Mouse (Mus musculus) liver, embryonic 11.5 days (tissue): ENCODE data around the gene Kcnq5. TPM values are rescaled to one million over a fixed set of nuclear protein-coding genes. Genes with fewer than 3 reads are reported as not detected.
"Not testable (repeated sequence)": the region's sequence is repeated elsewhere in the genome, so short reads cannot be mapped to it uniquely, and the experiment has no call there.

Source experiments
- ATAC-seq: fragments of 200-750 bp; cut with Nextera tagmentation; replicated peaks from 2 replicates; pipeline ENCODE4 v1.8.0; 2017; ENCODE audit warnings: moderate number of reproducible peaks, mild to moderate bottlenecking, moderate TSS enrichment, moderate library complexity; ENCODE audit not compliant: low FRiP score
- DNase-seq: peaks from one replicate; pipeline ENCODE4 v3.0.0-alpha.2; 2017; ENCODE audit warnings: low spot score
- H3K27ac ChIP-seq: fragments of 300-500 bp; sonication (generic); 2 replicates; pipeline ENCODE4 v1.5.1; 2014; ENCODE audit warnings: mild to moderate bottlenecking, low read depth, low read length, control low read depth
- H3K27me3 ChIP-seq: fragments of 300-500 bp; sonication (generic); replicated peaks from 2 replicates; pipeline ENCODE4 v1.6.1; 2014; ENCODE audit warnings: low read length, mixed read lengths; ENCODE audit not compliant: control insufficient read depth, insufficient read depth
- H3K36me3 ChIP-seq: fragments of 300-500 bp; sonication (generic); 2 replicates; pipeline ENCODE4 v1.6.1; 2014; ENCODE audit warnings: mild to moderate bottlenecking, low read length, moderate library complexity, mixed read lengths; ENCODE audit not compliant: control insufficient read depth, insufficient read depth
- H3K4me1 ChIP-seq: fragments of 300-500 bp; sonication (generic); replicated peaks from 2 replicates; pipeline ENCODE4 v1.6.1; 2014; ENCODE audit warnings: low read length, mixed read lengths; ENCODE audit not compliant: control insufficient read depth, insufficient read depth
- H3K4me2 ChIP-seq: fragments of 300-500 bp; sonication (generic); 2 replicates; pipeline ENCODE4 v1.6.1; 2014; ENCODE audit warnings: mild to moderate bottlenecking, control low read depth, moderate library complexity
- H3K4me3 ChIP-seq: fragments of 300-500 bp; sonication (generic); 2 replicates; pipeline ENCODE4 v1.5.1; 2014; ENCODE audit warnings: low read depth, low read length, control low read depth
- H3K9ac ChIP-seq: fragments of 300-500 bp; sonication (generic); 2 replicates; pipeline ENCODE4 v1.6.1; 2014; ENCODE audit warnings: low read depth, low read length, control low read depth
- H3K9me3 ChIP-seq: fragments of 300-500 bp; sonication (generic); 2 replicates; pipeline ENCODE4 v1.6.1; 2016; ENCODE audit warnings: low read length, inconsistent platforms, mixed read lengths; ENCODE audit not compliant: control insufficient read depth
- WGBS: fragments of 180-500 bp; shearing (Covaris S2); extraction: QIAGEN DNeasy Blood & Tissue Kit; methylation state at CpG from one replicate; pipeline ENCODE4 v1.1.7; 2014; 5-methylcytosine and 5-hydroxymethylcytosine counted together
- polyA plus RNA-seq: library from polyadenylated mRNA; unstranded; fragments of >200 nt; fragmentation: Nextera tagmentation; extraction: Ambion mirVana; gene quantifications from 2 replicates; pipeline ENCODE4 v1.2.1, GENCODE M21; 2014

Gene Kcnq5
- polyA plus RNA-seq, 1 experiment from 2014 or later, result 2.0 TPM

DNA sequence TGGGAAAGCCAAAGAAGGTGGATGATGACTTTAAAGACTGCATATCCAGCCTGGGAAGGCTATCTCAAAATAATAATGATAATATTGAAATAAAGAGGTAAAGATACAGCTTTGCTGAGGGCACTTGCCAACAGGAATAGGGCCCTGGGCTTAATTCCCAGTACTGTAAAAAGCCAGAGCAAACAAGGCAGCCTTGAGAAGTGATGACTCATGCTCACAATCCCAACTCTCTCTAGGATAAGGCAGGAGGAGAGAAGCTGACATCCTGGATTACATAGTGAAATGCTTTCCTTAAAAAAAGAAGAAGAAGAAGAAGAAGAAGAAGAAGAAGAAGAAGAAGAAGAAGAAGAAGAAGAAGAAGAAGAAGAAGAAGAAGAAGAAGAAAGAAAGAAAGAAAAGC, 359.2 kb downstream of the Kcnq5 start:
- Histone ChIP-seq H3K4me2 (no peak overlapping the region), H3K27me3 (no peaks in the 10 kb centered on the region), H3K9me3 (no peaks in the 10 kb centered on the region), H3K4me3 (no peak overlapping the region), H3K9ac (no peak overlapping the region), H3K4me1 (no peaks in the 10 kb centered on the region), H3K36me3 (no peaks in the 10 kb centered on the region), H3K27ac (no peak overlapping the region)
- no peak for DNase-seq
- no peak for ATAC-seq

DNA sequence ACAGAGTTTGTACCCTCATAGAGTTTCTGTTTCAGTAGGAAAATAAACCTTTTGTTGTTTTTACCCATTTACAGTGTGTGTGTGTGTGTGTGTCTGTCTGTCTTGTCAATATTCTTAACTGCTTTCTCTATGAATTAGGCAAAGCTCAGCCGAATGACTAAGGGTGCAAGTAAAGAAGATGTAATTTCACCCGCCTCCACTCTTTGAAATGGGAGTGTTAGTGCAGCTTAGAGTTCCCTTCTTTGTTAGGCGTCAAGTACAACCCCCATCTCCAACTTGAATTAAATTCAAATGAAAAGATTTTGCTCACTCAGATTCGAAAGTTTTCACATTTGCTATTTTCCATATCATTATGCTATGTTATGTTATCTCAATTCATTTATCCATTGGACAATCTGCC, 361.1 kb downstream of the Kcnq5 start:
- no peaks in the 10 kb centered on the region for H3K4me1 ChIP-seq
- H3K9ac ChIP-seq, result no peak overlapping the region
- no peak overlapping the region for H3K27ac ChIP-seq
- no peaks in the 10 kb centered on the region for H3K27me3 ChIP-seq
- 74% methylated on average over 4 of the region's 4 CpGs for WGBS
- ATAC-seq, result no peak
- no peak for DNase-seq
- no peak overlapping the region for H3K4me3 ChIP-seq
- H3K36me3 ChIP-seq, result no peaks in the 10 kb centered on the region
- no peak overlapping the region for H3K4me2 ChIP-seq
- H3K9me3 ChIP-seq, result no peaks in the 10 kb centered on the region

DNA sequence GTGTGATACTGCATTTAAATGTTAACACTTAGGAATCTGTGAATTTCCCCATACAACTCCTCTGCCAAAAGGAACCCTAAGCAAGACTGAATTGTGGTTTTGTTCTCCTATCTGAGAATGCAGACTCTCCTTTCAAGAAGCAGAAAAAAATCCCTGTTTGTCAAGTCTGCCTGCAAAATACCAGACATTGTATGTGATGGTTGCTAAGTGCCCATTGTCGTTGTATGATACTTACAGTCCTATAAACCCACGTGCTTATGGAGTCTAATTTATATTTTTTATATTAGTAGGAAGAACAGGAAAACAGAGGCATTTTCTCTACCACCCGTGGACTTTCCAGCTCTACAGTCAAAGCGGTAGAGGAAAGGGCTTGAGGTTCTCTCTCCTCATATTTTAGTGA, 367.9 kb downstream of the Kcnq5 start:
- Histone ChIP-seq H3K9me3 (no peaks in the 10 kb centered on the region), H3K4me3 (no peak overlapping the region), H3K4me2 (no peak overlapping the region), H3K36me3 (no peaks in the 10 kb centered on the region), H3K27me3 (no peaks in the 10 kb centered on the region), H3K4me1 (no peaks in the 10 kb centered on the region), H3K27ac (no peak overlapping the region), H3K9ac (no peak overlapping the region)
- 56% methylated on average over 4 of the region's 4 CpGs for WGBS
- no peak for ATAC-seq
- DNase-seq, result no peak

- not testable (repeated sequence) for H3K4me2 ChIP-seq, H3K4me1 ChIP-seq, ATAC-seq, H3K36me3 ChIP-seq, H3K4me3 ChIP-seq, DNase-seq, H3K27me3 ChIP-seq, H3K9me3 ChIP-seq, H3K27ac ChIP-seq, H3K9ac ChIP-seq
- 59% methylated on average over 2 of the region's 2 CpGs for WGBS
These were observed 394.3 kb downstream of the Kcnq5 start for GRCm38 (mm10) chr1:21567397-21567796.

- ATAC-seq, result no peak
- Histone ChIP-seq H3K27me3 (no peaks in the 10 kb centered on the region), H3K4me3 (no peak overlapping the region), H3K4me2 (no peak overlapping the region), H3K4me1 (no peaks in the 10 kb centered on the region), H3K9me3 (no peaks in the 10 kb centered on the region), H3K36me3 (no peaks in the 10 kb centered on the region), H3K27ac (no peak overlapping the region), H3K9ac (no peak overlapping the region)
- no peak for DNase-seq
- 38% methylated on average over 6 of the region's 6 CpGs for WGBS
These were observed 407.1 kb downstream of the Kcnq5 start for GRCm38 (mm10) chr1:21554630-21555029.

- no peaks in the 10 kb centered on the region for H3K36me3 ChIP-seq
- no peak overlapping the region for H3K9ac ChIP-seq
- no peaks in the 10 kb centered on the region for H3K4me1 ChIP-seq
- DNase-seq (no peak), ATAC-seq (no peak)
- H3K4me2 ChIP-seq, result no peak overlapping the region
- H3K27ac ChIP-seq, result no peak overlapping the region
- no peaks in the 10 kb centered on the region for H3K9me3 ChIP-seq
- H3K27me3 ChIP-seq, result no peaks in the 10 kb centered on the region
- H3K4me3 ChIP-seq, result no peak overlapping the region
- WGBS, result 67% methylated on average over 2 of the region's 2 CpGs
These were observed 409.0 kb downstream of the Kcnq5 start for GRCm38 (mm10) chr1:21552715-21553114.

DNA sequence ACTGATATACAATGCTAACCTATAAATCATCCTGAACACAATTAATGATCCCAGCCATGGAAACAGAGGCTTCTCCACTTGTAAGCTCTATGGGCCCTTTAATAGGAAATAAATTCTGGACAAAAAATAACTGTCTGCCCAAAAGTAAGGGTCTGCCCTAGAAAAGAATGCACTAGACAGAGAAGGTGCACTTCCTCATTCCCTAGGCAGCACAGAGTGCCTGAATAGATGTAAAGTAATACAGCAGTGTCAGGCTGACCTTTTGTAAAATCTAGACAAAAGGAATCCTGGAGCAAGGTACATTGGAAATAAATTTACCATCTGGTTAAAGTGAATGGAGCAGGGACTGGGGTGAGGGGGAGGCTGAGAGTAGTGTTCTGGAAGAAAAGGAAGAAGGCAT, 417.8 kb downstream of the Kcnq5 start:
- no peak for ATAC-seq

GRCm38 (mm10) chr1:21539486-21539885, 422.3 kb downstream of the Kcnq5 start:
- Histone ChIP-seq H3K27ac (no peak overlapping the region), H3K9me3 (no peaks in the 10 kb centered on the region), H3K9ac (no peak overlapping the region), H3K4me1 (no peaks in the 10 kb centered on the region), H3K4me2 (no peak overlapping the region), H3K4me3 (no peak overlapping the region), H3K27me3 (no peaks in the 10 kb centered on the region), H3K36me3 (no peaks in the 10 kb centered on the region)
- DNase-seq, result no peak
- 64% methylated on average over 2 of the region's 2 CpGs for WGBS
- no peak for ATAC-seq

More for the DNA sequence above, 417.8 kb downstream of the Kcnq5 start:
- no peaks in the 10 kb centered on the region for H3K36me3 ChIP-seq
- no peak overlapping the region for H3K9ac ChIP-seq
- DNase-seq, result no peak
- H3K27me3 ChIP-seq, result no peaks in the 10 kb centered on the region
- no peak overlapping the region for H3K27ac ChIP-seq
- no peaks in the 10 kb centered on the region for H3K4me1 ChIP-seq
- no peak overlapping the region for H3K4me3 ChIP-seq
- H3K9me3 ChIP-seq, result no peaks in the 10 kb centered on the region
- no peak overlapping the region for H3K4me2 ChIP-seq

DNA sequence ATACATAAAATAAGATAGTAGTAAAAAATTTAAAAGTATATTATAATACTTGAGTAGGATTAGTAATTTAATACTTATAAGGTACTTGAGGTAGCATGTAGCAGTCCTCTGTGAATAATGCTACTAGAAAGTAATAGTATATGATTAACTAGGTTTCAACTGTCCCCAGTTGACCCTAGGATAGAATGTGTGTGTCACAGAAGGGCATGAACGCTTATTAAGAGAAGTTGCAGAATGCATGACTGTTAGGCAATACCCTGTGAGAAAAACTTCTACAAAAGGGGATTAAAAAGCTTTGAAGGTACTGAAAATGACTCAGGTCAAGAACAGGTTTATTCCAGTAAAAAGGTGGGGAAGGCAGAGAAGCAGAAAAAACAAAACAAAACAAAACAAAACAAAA, 430.9 kb downstream of the Kcnq5 start:
- Histone ChIP-seq H3K27me3 (no peaks in the 10 kb centered on the region), H3K4me2 (no peak overlapping the region), H3K9ac (no peak overlapping the region), H3K4me3 (no peak overlapping the region), H3K36me3 (no peaks in the 10 kb centered on the region), H3K4me1 (no peaks in the 10 kb centered on the region), H3K27ac (no peak overlapping the region), H3K9me3 (no peaks in the 10 kb centered on the region)
- no peak for DNase-seq
- ATAC-seq, result no peak
- WGBS, result 82% methylated on average over 1 of the region's 1 CpGs
